Mouse (Mus musculus) midbrain, embryonic 16.5 days (tissue): ENCODE measurements around the gene Msh5. TPM values are rescaled to one million over a fixed set of nuclear protein-coding genes. Genes with fewer than 3 reads are reported as not detected.
"Not testable (repeated sequence)": the region's sequence is repeated elsewhere in the genome, so short reads cannot be mapped to it uniquely, and the experiment has no call there.

Experiments used
- ATAC-seq: fragments of 200-750 bp; cut with Nextera tagmentation; 2 replicates; pipeline ENCODE4 v1.8.0; 2017; ENCODE audit warnings: moderate TSS enrichment
- H3K27ac ChIP-seq: fragments of 300-500 bp; sonication (generic); 2 replicates; pipeline ENCODE4 v1.5.1; 2014; ENCODE audit warnings: mild to moderate bottlenecking, low read length, mixed read lengths
- H3K27me3 ChIP-seq: fragments of 300-500 bp; sonication (generic); 2 replicates; pipeline ENCODE4 v1.6.1; 2014; ENCODE audit warnings: low read depth, low read length, mixed read lengths; ENCODE audit not compliant: control insufficient read depth, insufficient read depth
- H3K36me3 ChIP-seq: fragments of 300-500 bp; sonication (generic); 2 replicates; pipeline ENCODE4 v1.6.1; 2014; ENCODE audit warnings: mild to moderate bottlenecking, low read length, moderate library complexity, mixed read lengths; ENCODE audit not compliant: control insufficient read depth, insufficient read depth
- H3K4me1 ChIP-seq: fragments of 300-500 bp; sonication (generic); 2 replicates; pipeline ENCODE4 v1.6.1; 2014; ENCODE audit warnings: mild to moderate bottlenecking, low read length, mixed read lengths; ENCODE audit not compliant: control insufficient read depth, insufficient read depth
- H3K4me2 ChIP-seq: fragments of 300-500 bp; sonication (generic); 2 replicates; pipeline ENCODE4 v1.6.1; 2014; ENCODE audit warnings: mild to moderate bottlenecking, low read length, mixed read lengths
- H3K4me3 ChIP-seq: fragments of 300-500 bp; sonication (generic); 2 replicates; pipeline ENCODE4 v1.5.1; 2014; ENCODE audit warnings: low read depth, mild to moderate bottlenecking, low read length, moderate library complexity, mixed read lengths
- H3K9ac ChIP-seq: fragments of 300-500 bp; sonication (generic); 2 replicates; pipeline ENCODE4 v1.6.1; 2014; ENCODE audit warnings: low read depth, low read length, mixed read lengths
- H3K9me3 ChIP-seq: fragments of 300-500 bp; sonication (generic); replicated peaks from 2 replicates; pipeline ENCODE4 v1.6.1; 2014; ENCODE audit warnings: mild to moderate bottlenecking, low read length, mixed read lengths; ENCODE audit not compliant: control insufficient read depth, poor library complexity, severe bottlenecking
- WGBS: fragments of 180-500 bp; shearing (Covaris S2); extraction: QIAGEN DNeasy Blood & Tissue Kit; methylation state at CpG from one replicate; pipeline ENCODE4 v1.1.7; 2014; 5-methylcytosine and 5-hydroxymethylcytosine counted together
- polyA plus RNA-seq: library from polyadenylated mRNA; unstranded; fragments of >200 nt; fragmentation: Nextera tagmentation; extraction: Ambion mirVana; gene quantifications from 2 replicates; pipeline ENCODE4 v1.2.1, GENCODE M21; 2015

The Msh5 gene
- polyA plus RNA-seq, 1 experiment from 2014 or later: 1.9 TPM

DNA sequence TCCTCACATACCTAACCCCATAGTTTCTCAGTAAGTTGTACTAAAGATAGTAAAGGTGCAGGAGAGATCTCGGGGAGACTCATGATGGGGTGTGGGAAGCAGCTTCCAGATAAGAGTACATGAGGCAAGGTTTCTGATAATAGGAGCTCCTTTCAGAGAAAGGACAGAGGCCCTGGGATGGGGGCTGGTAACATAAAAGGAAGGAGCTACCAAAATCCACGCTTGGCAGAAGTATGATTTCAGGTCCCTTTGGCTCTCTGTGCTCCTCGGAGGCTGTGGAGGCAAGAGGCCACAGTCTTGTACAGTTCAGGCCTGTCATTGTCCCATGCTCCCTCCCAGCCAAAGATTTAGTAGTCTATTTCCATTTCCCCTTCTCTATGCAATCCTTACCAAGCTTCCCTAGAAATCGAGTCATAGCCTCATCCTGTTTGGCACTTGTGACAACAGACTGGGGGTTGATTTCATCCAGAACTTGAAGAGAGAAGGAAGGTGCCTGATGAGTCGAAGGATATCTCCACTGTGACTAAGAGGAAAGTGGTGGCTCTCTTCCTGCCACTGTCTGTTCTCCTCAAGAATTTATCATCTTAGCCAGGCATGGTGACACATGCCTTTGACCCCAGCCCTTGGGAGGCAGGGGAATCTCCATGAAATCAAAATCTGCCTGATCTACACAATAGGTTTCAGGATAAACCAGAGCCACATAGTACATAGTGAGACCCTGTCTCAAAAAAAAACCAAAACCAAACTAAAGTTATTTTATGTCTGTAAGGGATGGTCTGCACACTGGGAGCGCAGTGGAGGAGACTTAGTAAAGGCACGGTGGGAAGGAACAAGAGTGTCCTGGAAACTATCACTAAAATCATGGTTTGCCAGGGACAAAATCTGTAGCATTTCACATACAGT is 1.4 kb downstream of the Msh5 start:
- no peak overlapping the region; the same call in 1 of the 2 replicates for H3K9ac ChIP-seq
- H3K9me3 ChIP-seq: no peaks in the 10 kb centered on the region
- no peak overlapping the region for H3K27ac ChIP-seq
- no peaks in the 10 kb centered on the region for H3K36me3 ChIP-seq
- H3K4me2 ChIP-seq: peak overlapping the region; percentile 100
- WGBS: 88% methylated on average over 7 of the region's 7 CpGs
- ATAC-seq: no peak
- H3K27me3 ChIP-seq: no peaks in the 10 kb centered on the region
- peaks cover 6% of the 10 kb centered on the region; the same call in 1 of the 2 replicates for H3K4me1 ChIP-seq
- H3K4me3 ChIP-seq: no peak overlapping the region; the same call in 1 of the 2 replicates

GRCm38 (mm10) chr17:35043794-35044193 is 2.8 kb downstream of the Msh5 start:
- Histone ChIP-seq H3K36me3 (no peaks in the 10 kb centered on the region), H3K4me3 (no peak overlapping the region), H3K4me2 (no peak overlapping the region), H3K9ac (no peak overlapping the region), H3K27me3 (no peaks in the 10 kb centered on the region), H3K9me3 (no peaks in the 10 kb centered on the region), H3K4me1 (no peaks in the 10 kb centered on the region; the same call in 1 of the 2 replicates), H3K27ac (no peak overlapping the region)
- ATAC-seq: no peak
- WGBS: 92% methylated on average over 4 of the region's 4 CpGs

GRCm38 (mm10) chr17:35039121-35039873 is 7.2 kb downstream of the Msh5 start:
- WGBS: 89% methylated on average over 11 of the region's 11 CpGs
- H3K27ac ChIP-seq: no peak overlapping the region
- no peaks in the 10 kb centered on the region for H3K4me1 ChIP-seq
- H3K9ac ChIP-seq: no peak overlapping the region
- H3K4me3 ChIP-seq: no peak overlapping the region
- ATAC-seq: no peak
- H3K27me3 ChIP-seq: no peaks in the 10 kb centered on the region
- no peaks in the 10 kb centered on the region for H3K36me3 ChIP-seq
- no peak overlapping the region for H3K4me2 ChIP-seq
- no peaks in the 10 kb centered on the region for H3K9me3 ChIP-seq

GRCm38 (mm10) chr17:35034896-35035295 is 11.6 kb downstream of the Msh5 start:
- Histone ChIP-seq H3K9me3 (no peaks in the 10 kb centered on the region), H3K9ac (no peak overlapping the region), H3K4me3 (no peak overlapping the region), H3K4me2 (no peak overlapping the region), H3K36me3 (no peaks in the 10 kb centered on the region), H3K27ac (no peak overlapping the region), H3K4me1 (no peaks in the 10 kb centered on the region), H3K27me3 (no peaks in the 10 kb centered on the region)
- ATAC-seq: no peak
- 77% methylated on average over 6 of the region's 6 CpGs for WGBS

DNA sequence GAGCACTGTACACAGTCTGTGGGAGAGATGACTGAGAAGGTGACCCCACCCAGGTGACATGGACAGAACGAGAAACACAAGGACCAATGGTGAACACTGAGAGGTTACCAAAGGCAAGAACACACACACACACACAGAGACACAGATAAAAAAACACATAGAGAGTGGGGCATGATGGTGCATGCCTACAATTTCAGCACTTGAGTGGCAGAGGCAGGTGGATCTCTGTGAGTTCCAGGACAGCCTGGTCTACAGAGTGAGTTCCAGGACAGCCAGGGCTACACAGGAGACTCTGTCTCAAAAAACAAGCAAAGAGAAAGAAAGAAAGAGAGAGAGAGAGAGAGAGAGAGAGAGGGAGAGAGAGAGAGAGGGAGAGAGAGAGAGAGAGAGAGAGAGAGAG is 12.8 kb downstream of the Msh5 start:
- H3K9ac ChIP-seq, H3K4me3 ChIP-seq, H3K4me1 ChIP-seq, H3K9me3 ChIP-seq, H3K27me3 ChIP-seq, H3K27ac ChIP-seq, ATAC-seq, H3K4me2 ChIP-seq, H3K36me3 ChIP-seq: not testable (repeated sequence)
- 75% methylated on average over 1 of the region's 1 CpGs for WGBS

- no peaks in the 10 kb centered on the region for H3K36me3 ChIP-seq
- no peak overlapping the region for H3K9ac ChIP-seq
- no peak overlapping the region for H3K4me2 ChIP-seq
- H3K4me3 ChIP-seq: no peak overlapping the region
- ATAC-seq: no peak
- 72% methylated on average over 8 of the region's 8 CpGs for WGBS
- H3K27me3 ChIP-seq: no peaks in the 10 kb centered on the region
- no peaks in the 10 kb centered on the region for H3K4me1 ChIP-seq
- H3K27ac ChIP-seq: no peak overlapping the region
- no peaks in the 10 kb centered on the region for H3K9me3 ChIP-seq
Measured at GRCm38 (mm10) chr17:35032323-35032870, 14.1 kb downstream of the Msh5 start.

GRCm38 (mm10) chr17:35031880-35032279 is 14.7 kb downstream of the Msh5 start:
- H3K36me3 ChIP-seq: no peaks in the 10 kb centered on the region
- no peak overlapping the region for H3K4me3 ChIP-seq
- no peak overlapping the region for H3K27ac ChIP-seq
- H3K27me3 ChIP-seq: no peaks in the 10 kb centered on the region
- no peaks in the 10 kb centered on the region; the same call in 1 of the 2 replicates for H3K4me1 ChIP-seq
- no peaks in the 10 kb centered on the region for H3K9me3 ChIP-seq
- no peak overlapping the region for H3K9ac ChIP-seq
- no peak for ATAC-seq
- 84% methylated on average over 7 of the region's 7 CpGs for WGBS
- H3K4me2 ChIP-seq: no peak overlapping the region

GRCm38 (mm10) chr17:35031272-35031671 is 15.3 kb downstream of the Msh5 start:
- no peaks in the 10 kb centered on the region; the same call in 1 of the 2 replicates for H3K4me1 ChIP-seq
- 94% methylated on average over 11 of the region's 11 CpGs for WGBS
- H3K27ac ChIP-seq: no peak overlapping the region
- H3K4me3 ChIP-seq: no peak overlapping the region
- no peaks in the 10 kb centered on the region for H3K9me3 ChIP-seq
- no peaks in the 10 kb centered on the region for H3K27me3 ChIP-seq
- ATAC-seq: no peak
- no peaks in the 10 kb centered on the region for H3K36me3 ChIP-seq
- H3K4me2 ChIP-seq: no peak overlapping the region
- H3K9ac ChIP-seq: no peak overlapping the region
